Mouse (Mus musculus): ENCODE measurements around the gene Nfat5.

GRCm38 (mm10) chr8:107385063-107385462, 91.8 kb downstream of the Nfat5 start:
- TF ChIP-seq POLR2A (IDR thresholded peaks at IDR 0.05; ENCODE audit: low read depth, low read length): no peak
- no peak for TF ChIP-seq CTCF (IDR thresholded peaks at IDR 0.05; ENCODE audit: extremely low read depth, insufficient read length, insufficient replicate concordance, low read depth, low read length)
